Mouse (Mus musculus) CH12.LX (cell line): ENCODE measurements around the gene Traf3. TPM values are rescaled to one million over a fixed set of nuclear protein-coding genes. Genes with fewer than 3 reads are reported as not detected.

Experiments
- DNase-seq: peaks from one replicate; pipeline ENCODE4 v3.0.0-alpha.2; 2013; ENCODE audit errors: extremely low read depth
- H3K27ac ChIP-seq: 2 replicates; pipeline ENCODE4 v1.5.1; 2012; ENCODE audit warnings: low read depth, mild to moderate bottlenecking, control low read depth, moderate library complexity; ENCODE audit not compliant: insufficient read depth
- H3K27me3 ChIP-seq: replicated peaks from 2 replicates; pipeline ENCODE3; 2012; ENCODE audit warnings: inconsistent platforms
- H3K36me3 ChIP-seq, 2 experiments: replicated peaks in 1 of 2; 2 replicates each; pipeline versions ENCODE3 to v1.6.1; 2012; ENCODE audit warnings: inconsistent platforms in 1 of 2, low read length in 1 of 2, mild to moderate bottlenecking in 1 of 2, mixed read lengths in 1 of 2, moderate library complexity in 1 of 2; ENCODE audit not compliant: control insufficient read depth in 1 of 2, insufficient read depth in 1 of 2
- H3K4me1 ChIP-seq, 2 experiments: 2 replicates each; pipeline ENCODE4 v1.6.1; 2012; ENCODE audit warnings: inconsistent platforms in 1 of 2, moderate library complexity in 1 of 2; ENCODE audit not compliant: insufficient read depth in 2 of 2, control insufficient read depth in 1 of 2
- H3K4me2 ChIP-seq: 2 replicates; pipeline ENCODE4 v1.6.1; 2012; ENCODE audit warnings: low read depth, mild to moderate bottlenecking, control low read depth; ENCODE audit not compliant: poor library complexity, insufficient read depth, severe bottlenecking
- H3K4me3 ChIP-seq, 3 experiments: fragments of 150-350 bp in 1 of 3; sonication (generic) in 1 of 3; replicated peaks in 1 of 3; 2 replicates each; pipeline versions ENCODE3 to v1.5.1; 2011 to 2012; ENCODE audit warnings: low read depth in 2 of 3, low read length in 2 of 3, mild to moderate bottlenecking in 2 of 3, moderate library complexity in 2 of 3, control low read depth in 1 of 3, improper control_type of control experiment in 1 of 3, inconsistent platforms in 1 of 3, mixed read lengths in 1 of 3; ENCODE audit not compliant: poor library complexity in 1 of 3
- H3K79me2 ChIP-seq: replicated peaks from 2 replicates; pipeline ENCODE4 v1.6.1; 2012; ENCODE audit warnings: mild to moderate bottlenecking, moderate library complexity; ENCODE audit not compliant: control insufficient read depth, poor library complexity, insufficient read depth, severe bottlenecking; ENCODE audit errors: extremely low read depth
- H3K9ac ChIP-seq: 2 replicates; pipeline ENCODE4 v1.6.1; 2012; ENCODE audit warnings: low read depth, mild to moderate bottlenecking, control low read depth, moderate library complexity; ENCODE audit not compliant: insufficient read depth
- H3K9me3 ChIP-seq: replicated peaks from 2 replicates; pipeline ENCODE3; 2012; ENCODE audit warnings: low read length, inconsistent platforms, mixed read lengths
- CHD1 ChIP-seq: IDR thresholded peaks from 2 replicates; pipeline ENCODE4 v1.6.1; 2012; ENCODE audit warnings: low read depth, low read length, improper control_type of control experiment, inconsistent platforms
- EP300 ChIP-seq: IDR thresholded peaks from 2 replicates; pipeline ENCODE4 v1.6.1; 2011; ENCODE audit warnings: low read length, improper control_type of control experiment
- ETS1 ChIP-seq: conservative IDR thresholded peaks from 2 replicates; pipeline ENCODE4 v1.6.1; 2012; ENCODE audit warnings: low read depth, mild to moderate bottlenecking, inconsistent platforms, low read length, improper control_type of control experiment, moderate library complexity
- GABPA ChIP-seq: IDR thresholded peaks from 2 replicates; pipeline ENCODE4 v1.6.1; 2012; ENCODE audit warnings: low read depth, low read length, improper control_type of control experiment, inconsistent platforms; ENCODE audit not compliant: insufficient replicate concordance
- IRF4 ChIP-seq: IDR thresholded peaks from 2 replicates; pipeline ENCODE4 v1.6.1; 2014; ENCODE audit warnings: low read depth, mild to moderate bottlenecking, inconsistent platforms, low read length, improper control_type of control experiment
- JUN ChIP-seq: IDR thresholded peaks from 2 replicates; pipeline ENCODE4 v1.6.1; 2011; ENCODE audit warnings: low read depth, mild to moderate bottlenecking, low read length, improper control_type of control experiment, moderate library complexity; ENCODE audit not compliant: insufficient read depth
- JUND ChIP-seq: conservative IDR thresholded peaks from 2 replicates; pipeline ENCODE4 v1.6.1; 2011; ENCODE audit warnings: low read depth, low read length, improper control_type of control experiment
- MAFK ChIP-seq: IDR thresholded peaks from 2 replicates; pipeline ENCODE4 v1.6.1; 2011; ENCODE audit warnings: low read length, improper control_type of control experiment; ENCODE audit not compliant: insufficient replicate concordance
- MAX ChIP-seq: IDR thresholded peaks from 2 replicates; pipeline ENCODE4 v1.6.1; 2011; ENCODE audit warnings: low read length, improper control_type of control experiment
- MEF2A ChIP-seq: IDR thresholded peaks from 2 replicates; pipeline ENCODE4 v1.6.1; 2014; ENCODE audit warnings: low read depth, mild to moderate bottlenecking, inconsistent platforms, low read length, improper control_type of control experiment, borderline replicate concordance
- MXI1 ChIP-seq: IDR thresholded peaks from 2 replicates; pipeline ENCODE4 v1.6.1; 2011; ENCODE audit warnings: mild to moderate bottlenecking, low read depth, low read length, improper control_type of control experiment
- NRF1 ChIP-seq: IDR thresholded peaks from 2 replicates; pipeline ENCODE4 v1.6.1; 2014; ENCODE audit warnings: low read depth, mild to moderate bottlenecking, inconsistent platforms, low read length, improper control_type of control experiment, moderate library complexity
- POLR2AphosphoS2 ChIP-seq: IDR thresholded peaks from 2 replicates; pipeline ENCODE4 v1.6.1; 2011; ENCODE audit warnings: low read depth, low read length, improper control_type of control experiment
- RAD21 ChIP-seq: IDR thresholded peaks from 2 replicates; pipeline ENCODE4 v1.6.1; 2011; ENCODE audit warnings: low read depth, mild to moderate bottlenecking, low read length, improper control_type of control experiment, moderate library complexity
- RCOR1 ChIP-seq: conservative IDR thresholded peaks from 2 replicates; pipeline ENCODE4 v1.6.1; 2012; ENCODE audit warnings: low read depth, mild to moderate bottlenecking, inconsistent platforms, low read length, improper control_type of control experiment
- SMC3 ChIP-seq: IDR thresholded peaks from 2 replicates; pipeline ENCODE4 v1.6.1; 2011; ENCODE audit warnings: low read depth, low read length, improper control_type of control experiment
- TCF12 ChIP-seq: IDR thresholded peaks from 2 replicates; pipeline ENCODE4 v1.6.1; 2014; ENCODE audit warnings: low read depth, mild to moderate bottlenecking, inconsistent platforms, low read length, improper control_type of control experiment
- USF1 ChIP-seq: IDR thresholded peaks from 2 replicates; pipeline ENCODE4 v1.6.1; 2014; ENCODE audit warnings: low read depth, mild to moderate bottlenecking, inconsistent platforms, low read length, improper control_type of control experiment
- USF2 ChIP-seq: conservative IDR thresholded peaks from 2 replicates; pipeline ENCODE4 v1.6.1; 2011; ENCODE audit warnings: low read depth, low read length, improper control_type of control experiment
- ZC3H11A ChIP-seq: IDR thresholded peaks from 2 replicates; pipeline ENCODE4 v1.6.1; 2012; ENCODE audit warnings: low read depth, mild to moderate bottlenecking, inconsistent platforms, low read length, improper control_type of control experiment
- ZKSCAN1 ChIP-seq: IDR thresholded peaks from 2 replicates; pipeline ENCODE4 v1.6.1; 2012; ENCODE audit warnings: low read depth, inconsistent platforms, low read length, improper control_type of control experiment, borderline replicate concordance
- ZMIZ1 ChIP-seq: IDR thresholded peaks from 2 replicates; pipeline ENCODE4 v1.6.1; 2012; ENCODE audit warnings: low read depth, mild to moderate bottlenecking, inconsistent platforms, low read length, improper control_type of control experiment
- dilution Hi-C: fragments of 300-500 bp; cut with MboI; formaldehyde crosslinking; loops from 2 replicates; pipeline ENCODE4 v1.14.3; 2020; ENCODE audit warnings: low sequenced_read_pairs; ENCODE audit not compliant: extremely low pct_unique_long_range_greater_than_20kb, extremely low pct_ligation_motif_present
- in situ Hi-C: fragments of 300-500 bp; cut with MboI; formaldehyde crosslinking; loops from 3 replicates; pipeline ENCODE4 v1.14.3; 2019; ENCODE audit warnings: low sequenced_read_pairs, low pct_ligation_motif_present, low pct_unique_long_range_greater_than_20kb, mixed read lengths
- polyA plus RNA-seq: library from polyadenylated mRNA; unstranded; fragments of >175 nt; gene quantifications from 2 replicates; pipeline ENCODE4 v1.2.1, GENCODE M21; 2012; ENCODE audit warnings: low read depth; ENCODE audit not compliant: insufficient read length
- total RNA-seq, 2 experiments: library from RNA; depleted of rRNA; stranded (reverse); fragments of 300-350 nt in 1 of 2; fragments of >200 nt in 1 of 2; gene quantifications; 2 replicates each; pipeline ENCODE4 v1.2.3; 2012 to 2014

Traf3 gene
- total and polyA plus RNA-seq, 3 experiments = 10.9 to 33.1 (median 17.5) TPM

- in situ Hi-C loops (no loop called here), dilution Hi-C loops (no loop called here)
- H3K4me3 ChIP-seq = no peak overlapping the region
- no peak overlapping the region for H3K4me2 ChIP-seq
- no peaks in the 10 kb centered on the region for H3K27me3 ChIP-seq
- no peak overlapping the region for H3K9ac ChIP-seq
- H3K9me3 ChIP-seq = no peaks in the 10 kb centered on the region
- DNase-seq = no peak
- TF ChIP-seq IRF4 (no peak), ETS1 (no peak), JUND (no peak), EP300 (no peak), CHD1 (no peak), GABPA (no peak), SMC3 (no peak)
- H3K4me1 ChIP-seq = peaks cover 0 to 9% of the 10 kb centered on the region in 2 experiments; a peak in 1 of 4 replicates
- peaks cover 39% of the 10 kb centered on the region for H3K79me2 ChIP-seq
- peaks cover 17 to 83% of the 10 kb centered on the region in 2 experiments for H3K36me3 ChIP-seq
- H3K27ac ChIP-seq = no peak overlapping the region
Observed at GRCm38 (mm10) chr12:111192777-111193176, 26.6 kb downstream of the Traf3 start.

DNA sequence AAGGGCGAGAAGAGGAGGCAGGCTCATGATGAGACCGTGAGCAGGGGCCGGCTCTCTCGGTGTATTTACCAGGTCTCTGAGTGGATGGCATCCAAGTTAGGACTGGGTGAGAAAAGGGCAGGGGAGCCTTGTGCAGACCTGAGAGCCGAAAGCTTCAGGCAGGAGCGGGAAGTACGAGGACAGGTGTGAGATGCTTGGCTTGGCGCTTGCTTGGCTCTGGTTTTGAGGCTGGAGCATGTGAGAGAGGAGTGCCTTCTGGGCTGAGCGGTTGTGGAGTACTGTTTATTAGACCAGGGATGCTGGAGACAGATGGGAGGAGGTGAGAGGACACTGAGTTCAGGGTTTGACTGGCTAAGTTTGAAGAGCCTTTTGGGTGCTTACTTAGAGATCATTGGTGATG, 27.2 kb downstream of the Traf3 start:
- H3K4me2 ChIP-seq = no peak overlapping the region
- H3K9me3 ChIP-seq = no peaks in the 10 kb centered on the region
- H3K79me2 ChIP-seq = peaks cover 43% of the 10 kb centered on the region
- H3K4me3 ChIP-seq = no peak overlapping the region
- H3K9ac ChIP-seq = no peak overlapping the region
- peaks cover 0 to 9% of the 10 kb centered on the region in 2 experiments; a peak in 1 of 4 replicates for H3K4me1 ChIP-seq
- no peaks in the 10 kb centered on the region for H3K27me3 ChIP-seq
- no peak for DNase-seq
- no peak for TF ChIP-seq CHD1
- no peak for TF ChIP-seq USF2
- no peak for TF ChIP-seq MAFK
- no peak for TF ChIP-seq RCOR1
- no peak for TF ChIP-seq MEF2A
- no peak overlapping the region for H3K27ac ChIP-seq
- H3K36me3 ChIP-seq = peaks cover 17 to 79% of the 10 kb centered on the region in 2 experiments
- in situ Hi-C loops (no loop called here), dilution Hi-C loops (no loop called here)

GRCm38 (mm10) chr12:111196548-111196947, 30.4 kb downstream of the Traf3 start:
- TF ChIP-seq POLR2AphosphoS2 (no peak), MXI1 (no peak), ETS1 (no peak), RAD21 (no peak), TCF12 (no peak), MEF2A (no peak), MAX (no peak), IRF4 (no peak), ZKSCAN1 (no peak), JUN (no peak), EP300 (no peak), NRF1 (no peak), CHD1 (no peak), USF2 (no peak), ZC3H11A (no peak), RCOR1 (no peak), USF1 (no peak), ZMIZ1 (no peak)
- TF ChIP-seq, all 38 proteins: peak for 0
- H3K4me1 ChIP-seq = peaks cover 0 to 6% of the 10 kb centered on the region in 2 experiments; a peak in 1 of 4 replicates
- H3K4me3 ChIP-seq = no peak overlapping the region
- no peak for DNase-seq
- H3K27ac ChIP-seq = no peak overlapping the region
- dilution Hi-C loops = no loop called here
- H3K9ac ChIP-seq = no peak overlapping the region
- in situ Hi-C loops = no loop called here
- no peaks in the 10 kb centered on the region for H3K27me3 ChIP-seq
- H3K79me2 ChIP-seq = peaks cover 25% of the 10 kb centered on the region
- H3K4me2 ChIP-seq = no peak overlapping the region
- peaks cover 16 to 74% of the 10 kb centered on the region in 2 experiments for H3K36me3 ChIP-seq
- no peaks in the 10 kb centered on the region for H3K9me3 ChIP-seq
